Mouse (Mus musculus): ENCODE results near the gene Zfx.

The Zfx gene

DNA sequence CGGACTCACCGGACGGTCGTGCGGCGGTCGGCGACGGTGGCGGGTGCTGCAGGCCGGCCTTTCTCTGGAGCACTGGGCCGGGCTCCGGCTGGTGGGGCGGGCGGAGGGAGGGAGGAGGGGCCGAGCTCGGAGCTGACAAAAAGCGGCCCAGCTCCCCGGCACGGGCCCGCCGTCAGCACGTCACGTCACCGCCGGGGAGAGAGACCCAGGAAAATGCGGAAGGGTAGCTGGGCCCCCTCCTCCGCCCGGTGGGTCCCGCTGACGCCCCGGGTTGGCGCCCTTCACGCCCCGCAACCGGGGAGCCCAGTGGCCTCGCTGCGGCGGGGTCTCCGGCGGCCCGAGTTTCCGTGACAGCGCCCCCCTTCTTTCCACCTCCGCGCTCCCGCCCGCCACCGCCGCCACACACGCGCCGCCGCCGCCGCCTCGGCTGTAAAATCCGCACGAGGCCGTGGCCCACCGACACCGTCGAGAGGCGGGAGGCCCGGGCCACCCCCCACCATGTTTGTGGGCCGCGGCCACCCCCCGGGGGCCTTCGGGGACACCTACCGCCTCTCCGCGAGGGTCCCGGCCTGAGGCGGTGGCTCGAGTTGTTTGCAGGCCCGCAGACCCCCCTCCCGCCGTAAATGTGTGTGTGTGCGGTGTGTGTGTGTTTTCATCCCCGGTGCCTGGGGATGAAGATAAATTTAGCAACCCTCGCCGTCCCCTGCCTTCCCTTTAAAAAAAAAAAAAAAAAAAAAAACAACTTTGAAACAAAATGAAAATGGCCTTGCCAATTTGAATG lies at the start of gene Zfx:
Gene Zfx, minus strand, starts transcription at position 644 of the 781 bp plus-strand sequence.
- peak; percentile 42 to 56 for DNase-seq (ENCODE audit: low spot score in 2 of 2)

DNA sequence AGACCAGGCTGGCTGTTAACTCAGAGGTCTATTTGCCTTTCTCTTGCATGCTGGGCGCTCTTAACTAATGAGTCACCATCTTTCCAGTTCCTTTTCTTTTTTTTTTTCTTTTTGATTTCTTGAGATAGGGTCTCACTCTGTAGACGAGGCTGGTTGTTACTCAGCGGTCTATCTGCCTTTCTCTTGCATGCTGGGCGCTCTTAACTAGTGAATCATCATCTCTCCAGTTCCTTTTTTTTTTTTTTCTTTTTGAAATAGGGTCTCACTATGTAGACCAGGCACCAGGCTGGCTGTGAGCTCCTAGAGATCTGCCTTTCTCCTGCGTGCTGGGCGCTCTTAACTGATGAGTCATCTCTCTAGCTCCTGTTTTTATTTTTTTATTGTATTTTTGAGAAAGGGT lies 45.8 kb upstream of the Zfx start:
- DNase-seq (ENCODE audit: low spot score in 2 of 2): no peak

DNA sequence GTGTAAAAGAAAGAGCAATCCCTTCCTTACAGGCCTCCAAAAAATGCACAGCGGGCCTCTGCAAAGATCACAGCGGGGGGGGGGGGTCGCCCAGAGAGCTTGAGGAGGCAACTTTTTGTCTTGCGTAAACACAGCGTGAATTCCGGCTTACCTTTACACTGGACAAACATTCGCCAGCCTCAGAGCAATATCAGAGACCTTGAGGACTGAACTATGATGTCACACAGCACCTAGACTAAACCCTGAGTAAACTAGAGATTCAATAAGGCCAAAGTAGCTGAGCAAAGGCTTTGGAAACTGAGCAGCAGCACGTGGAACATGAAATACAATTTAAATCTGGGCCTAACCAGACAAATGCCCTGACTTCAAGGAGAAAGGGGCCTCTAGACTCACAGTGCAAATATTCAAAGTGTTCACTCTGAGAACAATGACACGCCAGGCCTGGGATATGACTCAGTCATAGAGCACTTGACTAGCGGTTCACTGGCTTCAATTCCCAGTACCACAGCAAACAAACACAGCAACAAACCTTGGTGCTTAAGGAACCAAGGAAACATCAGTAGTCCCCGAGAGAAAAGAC lies 28.8 kb upstream of the Zfx start:
- no peak for DNase-seq (ENCODE audit: low spot score in 2 of 2)

DNA sequence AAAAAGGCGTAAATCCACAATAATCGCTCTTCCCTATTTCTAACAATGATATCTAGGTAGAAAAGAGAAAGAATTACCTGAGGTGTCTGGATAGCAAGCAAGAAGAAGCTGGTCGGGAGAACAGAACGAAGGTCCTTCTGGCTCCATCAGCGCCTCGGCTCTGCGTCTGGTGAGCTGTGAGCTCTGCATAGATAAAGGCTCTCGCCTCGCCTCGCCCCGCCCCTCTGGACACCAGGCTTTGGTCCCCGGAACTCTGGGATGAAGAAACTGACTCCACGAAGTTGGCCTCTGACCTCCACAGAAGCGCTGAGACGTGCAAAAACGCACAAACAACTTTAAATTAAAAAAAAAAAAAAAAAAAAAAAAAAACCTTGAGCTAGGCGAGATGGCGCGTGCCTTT lies 27.0 kb upstream of the Zfx start:
- no peak for DNase-seq (ENCODE audit: low spot score in 2 of 2)

DNA sequence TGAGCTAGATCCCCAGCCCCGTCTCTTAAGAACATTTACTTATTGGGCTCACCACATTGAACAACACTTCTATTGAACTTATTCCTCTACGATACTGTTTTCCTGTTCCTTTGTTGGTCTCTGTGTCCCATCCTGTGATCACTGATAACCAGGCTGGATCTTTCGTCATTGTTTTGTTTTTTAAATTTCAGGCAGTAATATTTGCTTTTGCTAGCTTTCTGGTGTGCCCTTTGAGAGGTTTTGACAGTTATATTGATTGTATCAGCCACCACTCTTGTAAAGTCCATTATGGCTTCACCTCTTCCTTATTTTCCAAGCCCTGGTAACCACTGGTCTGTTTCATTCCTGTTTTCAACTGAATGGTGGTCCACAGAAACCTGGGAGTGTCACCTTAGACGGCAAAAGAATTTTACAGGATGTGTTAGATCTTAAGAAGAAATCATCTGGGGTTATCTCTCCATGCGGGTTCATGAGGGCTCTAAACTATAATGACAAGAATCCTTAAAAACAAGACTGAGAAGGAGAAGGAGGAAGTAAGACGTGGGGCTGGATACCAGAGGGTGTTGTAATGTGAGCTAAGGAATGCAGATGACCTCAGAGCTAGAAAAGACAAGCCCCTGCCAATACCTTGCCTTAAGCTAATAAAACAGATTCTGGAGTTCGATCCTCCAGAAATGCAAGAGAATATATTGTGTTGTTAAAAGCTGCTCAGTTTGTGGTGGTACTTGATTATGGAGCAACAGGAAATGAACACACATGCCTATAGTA lies 18.7 kb upstream of the Zfx start:
- DNase-seq (ENCODE audit: low spot score in 2 of 2): no peak

DNA sequence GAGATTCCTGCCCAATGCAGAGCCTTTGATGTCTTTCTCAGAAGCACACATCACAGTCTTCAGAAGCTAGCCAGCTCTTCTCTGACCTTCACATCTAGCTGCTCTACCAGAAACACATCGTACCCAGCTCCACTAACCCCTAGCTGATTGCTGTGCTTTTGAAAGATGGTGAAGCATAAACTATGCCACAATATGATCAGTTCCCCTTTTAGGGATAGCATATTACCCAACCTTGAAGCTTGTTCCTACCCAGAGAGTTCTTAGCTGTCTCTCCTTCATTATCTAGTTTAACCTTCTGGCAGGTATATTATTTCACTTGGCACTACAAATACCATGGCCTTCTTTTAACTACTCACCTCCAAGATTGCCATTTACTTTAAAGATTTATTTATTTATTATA lies 16.6 kb upstream of the Zfx start:
- no peak for DNase-seq (ENCODE audit: low spot score in 2 of 2)

DNA sequence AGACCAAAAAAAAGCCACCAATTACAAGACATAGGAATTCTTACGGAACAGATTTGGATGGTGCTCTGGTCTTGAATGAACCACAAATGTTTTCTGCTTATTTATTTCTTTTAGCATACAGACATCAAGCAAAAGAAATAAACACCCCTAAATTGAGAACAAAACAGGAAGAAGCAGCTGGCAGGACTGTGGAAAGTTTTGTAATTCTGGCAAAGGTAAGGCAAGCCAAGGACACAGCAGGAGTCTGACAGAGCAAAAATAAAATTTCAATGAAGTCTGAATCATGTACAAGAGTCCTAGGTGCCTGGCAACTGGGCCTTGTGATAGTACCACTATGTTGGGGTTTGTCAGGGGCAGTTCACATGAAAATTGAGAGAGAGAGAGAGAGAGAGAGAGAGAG lies 14.8 kb upstream of the Zfx start:
- no peak for DNase-seq (ENCODE audit: low spot score in 2 of 2)

DNA sequence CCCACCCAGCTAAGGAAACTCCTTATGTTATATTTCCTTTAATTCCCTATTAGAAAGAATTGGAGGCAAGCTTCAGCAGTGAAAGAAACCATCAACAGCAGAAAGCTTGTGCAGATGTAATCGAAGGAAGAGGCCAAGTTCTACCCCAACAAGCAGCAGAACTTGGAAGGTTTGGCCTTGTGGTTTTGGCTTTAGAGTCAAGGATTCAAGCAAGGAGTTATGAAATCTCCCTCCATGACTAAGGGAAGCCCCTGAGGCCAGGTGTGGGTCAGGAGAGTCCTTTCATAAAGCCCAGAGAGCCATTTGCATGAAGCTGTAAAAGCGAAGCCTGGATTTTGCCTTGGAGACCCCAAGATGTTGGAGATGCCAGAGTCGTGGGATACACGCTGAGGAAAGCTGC lies 11.6 kb upstream of the Zfx start:
- no peak for DNase-seq (ENCODE audit: low spot score in 2 of 2)

DNA sequence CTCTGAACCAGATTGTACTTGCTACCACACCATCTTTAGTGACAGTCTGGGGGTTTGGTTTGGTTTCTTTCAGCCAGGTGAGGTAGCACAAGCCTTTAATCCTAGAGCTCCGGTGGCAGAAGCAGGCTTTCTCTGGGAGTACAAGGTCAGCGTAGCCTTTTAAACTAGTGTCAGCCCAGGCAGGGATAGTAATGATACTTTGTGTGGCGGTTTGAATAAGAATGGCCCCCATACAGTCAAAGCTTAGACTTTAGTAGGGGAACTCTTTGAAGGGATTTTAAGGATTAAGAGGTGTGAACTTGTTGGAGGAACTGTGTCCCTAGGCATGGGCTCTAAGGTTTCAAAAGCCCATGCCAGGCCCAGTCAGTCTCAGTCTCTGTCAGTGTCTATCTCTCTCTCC lies 10.0 kb upstream of the Zfx start:
- no peak for DNase-seq (ENCODE audit: low spot score in 2 of 2)

DNA sequence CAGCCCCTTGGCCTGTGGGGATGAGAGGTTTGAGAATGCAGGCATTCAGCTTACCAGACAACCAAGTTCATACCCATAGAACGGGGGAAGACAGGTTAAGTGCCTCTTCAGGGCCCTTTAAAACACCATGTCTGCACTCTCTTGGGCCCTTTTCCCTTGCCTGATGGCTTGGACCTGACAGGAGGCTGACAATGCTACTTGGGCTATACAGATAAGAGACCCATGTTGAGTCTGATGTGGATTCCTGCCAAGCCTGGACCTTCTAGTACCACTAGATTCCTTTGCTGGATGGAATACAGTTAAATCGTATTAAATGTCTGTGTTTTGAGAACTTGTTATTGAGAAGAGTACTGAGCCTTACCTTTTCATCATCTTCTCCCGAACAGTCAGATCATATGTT lies 8.7 kb upstream of the Zfx start:
- no peak for DNase-seq (ENCODE audit: low spot score in 2 of 2)

DNA sequence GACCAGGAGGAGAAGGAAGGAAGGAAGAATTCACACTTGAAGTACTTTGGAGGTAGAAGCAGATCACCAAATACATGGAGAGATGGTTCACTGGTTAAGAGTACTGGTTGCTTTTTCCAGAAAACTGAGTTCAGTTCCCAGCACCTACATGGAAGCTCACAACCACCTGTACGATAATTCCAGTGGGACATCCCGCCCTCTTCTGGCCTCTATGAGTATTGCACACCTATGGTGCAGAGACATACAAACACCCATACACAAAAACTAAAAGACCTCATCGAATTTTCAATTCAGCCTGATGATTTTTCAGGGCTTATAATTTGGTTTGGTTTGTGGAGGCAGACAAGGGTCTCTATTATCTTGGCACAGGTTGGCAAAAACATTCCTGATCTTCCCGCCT lies 6.2 kb upstream of the Zfx start:
- no peak for DNase-seq (ENCODE audit: low spot score in 2 of 2)

DNA sequence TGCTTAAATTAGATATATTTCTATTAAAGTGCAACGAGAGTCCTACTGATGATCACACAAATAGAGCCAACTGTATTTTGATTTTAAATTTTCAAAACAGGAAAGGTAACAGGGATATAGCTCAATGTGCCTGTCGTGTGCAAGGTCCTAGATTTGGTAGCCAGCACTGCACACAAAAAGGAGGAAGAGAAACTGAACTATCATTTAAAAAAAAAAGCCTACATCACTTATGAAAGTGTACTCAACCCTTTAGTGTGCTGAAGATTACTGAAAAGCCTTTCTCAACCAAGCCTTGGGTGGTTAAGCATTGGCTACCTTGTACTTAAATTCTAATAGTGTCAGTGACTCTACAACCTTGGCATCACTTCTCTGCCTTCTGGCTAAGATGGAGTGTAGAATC lies 2.4 kb upstream of the Zfx start:
- DNase-seq (ENCODE audit: low spot score in 2 of 2): no peak

DNA sequence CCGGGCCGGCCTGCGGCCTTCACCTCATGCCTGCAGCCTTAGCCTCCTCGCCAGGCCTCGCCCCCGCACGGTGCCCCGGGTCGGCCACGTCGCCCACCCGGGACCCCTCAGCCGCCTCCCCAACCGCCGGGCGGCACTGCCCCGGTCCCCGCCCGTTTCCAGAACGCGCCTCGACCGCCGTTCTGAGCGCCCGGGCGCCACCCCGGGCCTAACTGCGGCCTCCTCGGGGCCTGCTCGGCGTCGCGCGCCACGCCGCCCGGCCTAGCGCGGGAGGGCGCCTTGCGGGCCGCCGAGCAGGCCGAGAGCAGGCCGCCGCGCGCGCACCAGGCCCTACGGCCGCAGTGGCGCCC lies 818 bp downstream of the Zfx start:
- no peak for DNase-seq (ENCODE audit: low spot score in 2 of 2)

DNA sequence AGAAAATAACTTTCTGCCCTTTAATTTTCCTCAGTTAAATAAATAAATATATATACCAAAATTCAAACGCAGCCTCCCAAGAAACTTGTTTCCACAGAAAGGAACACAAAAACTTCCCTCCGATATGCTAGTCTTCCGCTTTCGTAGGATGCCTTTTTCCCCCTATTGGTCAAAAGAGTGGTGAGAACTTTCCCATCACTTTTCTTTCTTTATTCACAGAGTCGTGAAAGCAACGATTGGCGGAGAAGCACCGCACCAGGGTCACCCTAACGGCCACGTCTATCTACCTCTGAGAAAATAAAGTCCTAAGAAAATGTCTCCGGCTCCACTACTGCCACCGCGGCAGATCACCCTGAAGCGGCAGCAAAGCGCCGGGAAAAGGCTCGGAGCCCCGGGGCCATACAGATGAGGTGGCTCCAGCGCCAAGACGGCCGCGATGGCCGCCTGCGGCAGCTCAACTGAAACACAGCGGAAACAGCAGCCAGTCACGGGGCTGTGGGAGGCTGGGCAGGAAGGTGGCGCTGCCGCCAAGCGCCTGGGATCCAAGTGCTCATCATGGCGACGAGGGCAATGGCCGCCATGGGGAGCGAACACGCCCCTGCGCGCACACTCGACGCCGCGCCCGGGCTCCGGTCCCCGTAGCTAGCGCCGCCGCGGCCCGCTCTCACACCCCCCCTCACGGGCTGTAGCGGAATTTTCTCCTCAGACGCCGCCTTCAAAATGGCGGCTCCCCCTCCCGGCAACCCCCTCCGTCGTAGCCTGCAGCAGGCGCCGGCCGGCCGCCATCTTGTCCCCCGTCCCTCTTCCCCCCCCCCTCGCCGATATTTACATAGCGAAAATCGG lies 1.4 kb downstream of the Zfx start:
- DNase-seq (ENCODE audit: low spot score in 2 of 2): peak; percentile 69 to 75

DNA sequence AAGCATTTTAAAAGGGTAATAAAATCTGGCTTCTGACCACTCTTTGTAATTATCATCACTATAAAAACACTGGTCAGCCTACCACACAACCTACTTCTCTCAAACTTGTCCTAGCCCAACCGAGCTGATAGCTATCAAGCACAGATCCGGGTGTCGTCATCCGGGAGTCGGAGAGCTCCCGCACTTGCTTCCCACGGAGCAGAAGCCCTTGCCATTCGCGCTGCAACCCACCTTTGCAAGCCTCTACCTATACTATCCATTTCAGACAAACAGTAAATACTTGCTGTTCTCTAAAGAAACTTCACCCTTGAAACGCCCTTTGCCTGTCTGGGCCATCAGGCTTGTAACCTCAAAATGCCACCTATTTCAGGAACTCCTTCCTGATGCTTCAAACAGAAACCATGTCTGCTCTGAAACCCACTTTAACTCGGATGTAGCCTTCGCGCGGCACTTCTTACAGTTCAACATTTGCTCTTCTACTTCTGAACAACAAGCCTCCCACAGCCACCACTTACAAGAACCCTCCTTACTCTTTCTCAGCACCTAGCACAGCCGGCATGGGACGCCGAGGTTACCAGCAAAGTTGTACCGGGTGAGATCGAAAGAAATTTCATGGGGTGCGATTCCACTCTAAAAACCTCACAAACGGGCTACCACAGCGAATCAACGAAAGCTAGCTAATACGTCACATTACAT lies 2.2 kb downstream of the Zfx start:
- peak; percentile 5 to 7 for DNase-seq (ENCODE audit: low spot score in 2 of 2)

DNA sequence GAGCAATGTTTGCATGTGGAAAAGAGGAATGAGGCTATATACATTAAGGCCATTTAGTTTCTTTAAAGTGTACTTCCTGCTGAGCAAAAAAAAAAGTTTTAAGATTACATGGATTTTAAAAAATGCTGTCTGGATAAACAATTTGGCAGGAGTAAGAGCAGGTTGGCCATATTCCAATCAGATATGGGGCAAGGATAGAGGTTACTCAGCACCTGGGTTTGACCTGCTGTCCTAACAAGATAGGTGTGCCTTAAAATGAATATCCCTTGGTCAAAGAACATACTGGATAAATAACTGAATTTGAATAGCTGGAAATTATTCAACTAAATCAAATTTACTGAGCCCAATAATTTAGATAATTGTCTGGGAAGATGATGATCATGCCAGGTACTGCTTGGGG lies 5.2 kb downstream of the Zfx start:
- DNase-seq (ENCODE audit: low spot score in 2 of 2): no peak

DNA sequence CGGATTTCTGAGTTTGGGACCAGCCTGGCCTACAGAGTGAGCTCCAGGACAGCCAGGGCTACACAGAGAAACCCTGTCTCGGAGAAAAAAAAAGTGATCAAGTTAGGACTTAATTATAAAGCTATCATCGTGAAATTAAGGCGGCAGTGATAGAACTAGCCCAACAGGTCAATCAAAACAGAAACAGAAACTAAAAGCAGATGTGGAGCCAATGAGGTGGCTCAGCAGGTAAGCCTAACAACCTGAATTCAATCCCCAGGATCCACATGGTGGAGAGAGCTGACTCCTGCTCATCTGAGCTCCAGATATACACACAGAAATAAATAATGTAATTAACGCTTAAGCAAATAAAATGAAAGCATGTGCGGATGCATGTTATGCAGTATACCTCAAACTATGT lies 7.6 kb downstream of the Zfx start:
- DNase-seq (ENCODE audit: low spot score in 2 of 2): no peak

DNA sequence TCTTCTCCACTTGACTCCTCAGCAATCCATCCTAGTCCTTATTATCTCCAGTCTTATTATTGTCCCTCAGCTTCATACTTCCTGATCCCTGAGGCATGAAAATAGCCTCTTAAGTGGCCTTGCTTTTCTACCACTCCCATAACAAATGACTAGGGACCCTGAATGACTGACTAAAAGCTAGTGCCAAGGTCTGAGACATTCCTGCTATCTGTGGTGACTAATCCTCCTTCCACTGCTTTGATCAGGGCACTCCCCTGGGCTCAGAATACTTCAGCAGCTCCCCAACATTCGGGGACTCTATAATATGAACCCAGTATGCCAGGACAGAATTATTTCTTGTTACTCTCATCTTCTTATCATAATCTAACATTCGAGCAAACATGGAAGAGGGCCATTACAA lies 17.5 kb downstream of the Zfx start:
- no peak for DNase-seq (ENCODE audit: low spot score in 2 of 2)

DNA sequence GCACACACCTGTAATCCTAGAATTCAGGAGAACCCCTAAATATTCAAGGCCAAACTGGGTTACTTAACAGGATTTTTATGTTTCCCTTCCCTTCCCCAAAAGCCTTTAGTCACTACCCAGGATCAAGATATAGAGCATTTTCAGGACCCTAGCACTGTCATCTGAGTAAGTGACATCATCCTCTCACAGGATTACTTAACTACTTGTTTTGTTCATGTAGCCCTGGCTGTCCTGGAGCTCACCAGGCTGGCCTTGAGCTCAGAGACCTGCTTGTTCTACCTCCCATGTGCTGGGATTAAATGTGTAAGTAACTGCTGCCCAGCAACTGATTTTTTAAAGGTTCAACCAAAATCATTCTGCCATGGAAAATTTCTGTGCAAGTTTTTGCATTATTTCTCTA lies 20.6 kb downstream of the Zfx start:
- no peak for DNase-seq (ENCODE audit: low spot score in 2 of 2)

DNA sequence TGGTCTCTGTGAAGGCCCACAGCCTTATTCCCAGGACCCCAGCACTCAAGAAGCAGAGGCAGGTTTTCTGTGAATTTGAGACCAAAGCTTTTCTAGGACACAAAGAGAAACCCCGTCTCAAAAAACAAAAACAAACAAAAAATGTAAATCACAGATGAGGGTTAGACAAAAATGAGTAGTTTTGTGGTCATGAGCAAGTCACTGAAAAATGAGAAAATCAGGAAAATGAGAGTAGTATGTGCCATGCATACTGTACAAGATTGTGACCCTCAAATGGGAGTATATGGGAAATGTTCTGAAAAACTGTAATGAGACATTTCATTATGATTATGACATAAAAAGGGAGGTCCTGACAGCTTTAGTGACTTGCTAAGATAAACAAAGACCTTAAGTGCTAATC lies 22.9 kb downstream of the Zfx start:
- DNase-seq (ENCODE audit: low spot score in 2 of 2): no peak

DNA sequence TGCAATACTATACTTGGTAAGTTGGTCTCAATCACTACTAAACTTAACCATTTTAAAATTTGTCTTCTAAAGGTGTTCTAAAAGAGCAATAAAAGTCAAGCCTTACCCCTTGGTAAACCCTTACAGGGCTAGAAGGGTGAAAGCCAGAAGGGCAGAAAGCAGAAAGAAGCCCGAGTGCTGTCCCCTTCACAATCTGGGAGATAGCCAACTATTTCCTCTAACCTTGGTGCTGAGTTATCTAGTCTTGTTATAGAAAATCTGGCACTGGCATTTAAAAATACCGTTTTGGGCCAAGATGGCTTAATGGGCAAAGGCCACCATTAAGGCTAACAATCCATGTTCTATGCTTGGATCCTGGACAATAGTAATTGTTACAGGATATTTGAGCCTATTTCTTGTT lies 32.5 kb downstream of the Zfx start:
- DNase-seq (ENCODE audit: low spot score in 2 of 2): no peak

DNA sequence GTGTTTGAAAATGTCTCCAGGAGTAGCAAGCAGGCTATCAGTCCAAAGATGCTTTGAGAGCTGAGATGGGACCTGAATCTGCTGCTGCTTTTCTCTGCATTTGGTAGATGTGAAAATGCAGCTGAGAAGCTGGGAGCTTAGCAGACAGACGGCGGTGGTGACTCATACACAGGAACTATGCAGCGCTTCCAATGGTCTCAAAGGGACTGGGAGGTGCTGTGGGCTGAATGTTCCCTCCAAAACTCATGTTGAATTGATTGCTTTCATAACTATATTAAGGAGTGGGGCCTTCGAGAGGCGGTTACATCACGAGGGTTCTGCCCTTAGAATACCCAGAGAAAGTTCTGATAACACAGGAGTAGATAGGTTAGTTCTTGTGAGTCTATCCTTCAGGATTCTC lies 62.3 kb downstream of the Zfx start:
- no peak for DNase-seq (ENCODE audit: low spot score in 2 of 2)

Measured in spleen, postnatal 14 days (tissue).